ENCODE assay signal across 9 mouse cellular contexts in the genomic region with DNA sequence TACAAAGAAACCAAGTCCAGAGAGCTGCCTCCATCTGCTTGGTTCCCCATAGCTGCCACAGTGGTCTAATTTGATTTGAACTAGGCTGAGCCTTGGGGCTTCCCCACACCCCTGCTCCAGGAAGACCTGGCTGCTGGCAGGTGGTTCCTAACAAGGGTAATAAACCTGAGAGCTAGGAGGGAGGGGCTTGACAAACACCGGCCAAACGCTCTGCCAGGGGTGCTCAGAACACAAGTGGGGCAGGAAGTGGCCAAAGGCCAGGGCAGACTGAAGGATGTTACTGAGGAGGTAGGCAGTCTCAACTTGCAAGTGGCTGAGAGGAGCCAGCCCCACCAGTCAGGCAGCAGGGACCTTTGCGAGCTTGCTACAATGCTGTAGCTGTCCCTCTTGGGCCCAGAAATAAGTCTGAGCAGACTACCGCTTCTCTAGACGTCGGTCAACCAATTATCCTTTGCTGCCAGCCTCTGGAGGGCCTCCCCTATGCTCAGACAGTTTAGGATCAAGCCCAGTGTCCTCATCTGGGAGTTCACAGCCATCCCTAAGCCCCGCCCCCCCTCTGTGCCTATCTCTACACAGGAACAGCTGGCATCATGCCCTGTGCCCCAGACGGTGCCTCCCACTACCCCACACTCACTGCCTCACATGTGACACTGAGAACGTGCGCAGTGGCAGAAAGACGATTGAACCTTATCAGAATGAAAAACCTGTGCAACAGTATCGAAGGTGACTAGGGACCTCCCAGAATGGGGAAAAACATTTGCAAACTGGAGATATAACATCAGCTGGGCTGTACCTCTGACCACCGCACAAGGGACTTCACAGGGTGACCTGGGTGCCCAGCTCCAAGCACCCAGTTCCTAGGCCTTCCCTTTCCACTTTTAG. TPM values are rescaled to one million over a fixed set of nuclear protein-coding genes. Genes with fewer than 3 reads are reported as not detected.
DNase-seq lines count a peak whose midpoint lies in the region; ATAC-seq and TF ChIP-seq lines count a peak whose summit lies in the region.
"Had no signal": no experiment of that assay in that cellular context is flagged by ENCODE, and none has a peak within 500 bp of the region (broad histone marks: within the 10 kb centered on the region; RNA-seq: fewer than 3 reads in every experiment).

No protein-coding gene starts in this region.

- H3K4me3 ChIP-seq in heart, embryonic 10.5 days: no peak overlapping the region
- no peak overlapping the region for H3K4me3 ChIP-seq in liver, embryonic 15.5 days (replicated peaks)
- H3K4me3 ChIP-seq in spleen, adult 2 months (ENCODE audit: extremely low read depth, insufficient read depth, insufficient read length): no peak overlapping the region
- H3K4me3 ChIP-seq: neural tube, embryonic 12.5 days had no signal

- peak; percentile 90 for ATAC-seq in liver, embryonic 15.5 days (ENCODE audit: insufficient read depth)

- DNase-seq in heart, embryonic 10.5 days (ENCODE audit: low spot score): no peak
- DNase-seq in heart, postnatal 25 days (ENCODE audit: low spot score): no peak
- DNase-seq in MEL-GATA-1-ER (ENCODE audit: extremely low read depth, low read depth): peak; percentile 86
- DNase-seq in heart, postnatal 4 days: peak; percentile 85
- peak in 1 of 2 experiments; percentile 33 for DNase-seq in spleen, adult 2 months (ENCODE audit: low read depth in 1 of 2, low spot score in 2 of 2)
- DNase-seq in embryo, embryonic 10.5 days (ENCODE audit: low spot score): no peak
- no peak for DNase-seq in gastrocnemius, adult 18-20 months (ENCODE audit: low spot score)

- peak overlapping the region; percentile 27; the same call in 1 of the 2 replicates for H3K4me2 ChIP-seq in liver, embryonic 15.5 days
- H3K4me2 ChIP-seq: neural tube, embryonic 12.5 days had no signal

- peak overlapping the region; percentile 81 for H3K27ac ChIP-seq in heart, embryonic 10.5 days
- H3K27ac ChIP-seq in liver, embryonic 15.5 days (replicated peaks): 0 out of 2 replicates have a peak overlapping the region, but pooled peaks have one; percentile 34
- H3K27ac ChIP-seq in spleen, adult 2 months (ENCODE audit: insufficient read depth, low read length): peak overlapping the region; percentile 38
- H3K27ac ChIP-seq: neural tube, embryonic 12.5 days had no signal

- H3K9me3 ChIP-seq in heart, embryonic 10.5 days: no peaks in the 10 kb centered on the region
- no peaks in the 10 kb centered on the region for H3K9me3 ChIP-seq in liver, embryonic 15.5 days (replicated peaks)
- H3K9me3 ChIP-seq: neural tube, embryonic 12.5 days had no signal

- WGBS in heart, embryonic 10.5 days: 56% methylated on average over 13 of the region's 13 CpGs
- WGBS in liver, embryonic 15.5 days (ENCODE audit: insufficient replicate concordance): 28% methylated on average over 13 of the region's 13 CpGs
- WGBS in spleen, adult 2 months: 24% methylated on average over 13 of the region's 13 CpGs

- no peaks in the 10 kb centered on the region for H3K36me3 ChIP-seq in heart, embryonic 10.5 days
- H3K36me3 ChIP-seq in liver, embryonic 15.5 days (replicated peaks): no peaks in the 10 kb centered on the region
- H3K36me3 ChIP-seq in spleen, adult 2 months (ENCODE audit: control insufficient read depth, insufficient read depth, low read length): no peaks in the 10 kb centered on the region
- H3K36me3 ChIP-seq: neural tube, embryonic 12.5 days had no signal

- TF ChIP-seq CTCF in spleen, adult 2 months (IDR thresholded peaks at IDR 0.05; ENCODE audit: extremely low read depth, insufficient read depth, insufficient read length, insufficient replicate concordance): no peak

- H3K4me1 ChIP-seq in heart, embryonic 10.5 days: peaks cover 49% of the 10 kb centered on the region
- peaks cover 23% of the 10 kb centered on the region for H3K4me1 ChIP-seq in liver, embryonic 15.5 days (replicated peaks)
- H3K4me1 ChIP-seq in spleen, adult 2 months (ENCODE audit: control insufficient read depth, insufficient read depth, insufficient read length): peaks cover 5% of the 10 kb centered on the region; the same call in 1 of the 2 replicates

- intact Hi-C loops in heart, postnatal 25 days (cut with DNase I): no loop called here

- no peak overlapping the region for H3K9ac ChIP-seq in liver, embryonic 15.5 days
- H3K9ac ChIP-seq: neural tube, embryonic 12.5 days had no signal

- no peak for TF ChIP-seq POLR2A in spleen, adult 2 months (IDR thresholded peaks at IDR 0.05; ENCODE audit: low read depth, low read length)

- H3K27me3 ChIP-seq in heart, embryonic 10.5 days (ENCODE audit: insufficient read depth, poor library complexity, severe bottlenecking): no peaks in the 10 kb centered on the region
- no peaks in the 10 kb centered on the region for H3K27me3 ChIP-seq in liver, embryonic 15.5 days
- H3K27me3 ChIP-seq in spleen, adult 2 months (ENCODE audit: control insufficient read depth, insufficient read depth, low read length): no peaks in the 10 kb centered on the region
- H3K27me3 ChIP-seq: neural tube, embryonic 12.5 days had no signal

RNA-seq across cellular contexts. Expression of gene Rph3al, which starts 11.6 kb away (rescaled TPM):
- polyA plus RNA-seq in heart, embryonic 10.5 days (2016; fragmentation: Nextera tagmentation; extraction: Ambion mirVana): 3.9 and 4.1 TPM in 2 replicates
- 10 to 100 TPM in 1 of 2 experiments, 1 to 10 TPM in 1; 9.8 to 11.5 TPM for total RNA-seq in heart, postnatal 25 days (2021)
- 10 to 100 TPM; 26.2 to 26.7 TPM for total RNA-seq in heart, postnatal 4 days (2021)
- polyA plus RNA-seq in liver, embryonic 15.5 days (2015; fragmentation: Nextera tagmentation; extraction: Ambion mirVana): 0.47 and 0.81 TPM in 2 replicates
- polyA plus RNA-seq in spleen, adult 2 months (2012; rRNA removed): 3.8 and 5.5 TPM in 2 replicates
- total RNA-seq in gastrocnemius, adult 18-20 months (2021): 10 to 100 TPM; 14.2 to 14.9 TPM

Comparison
In these comparisons a context has a peak if more than half of its experiments do, and no peak if none do; other contexts are left out.
1. DNase-seq: peak in MEL-GATA-1-ER (single experiment) and heart, postnatal 4 days (single experiment); none in heart, embryonic 10.5 days (single experiment), heart, postnatal 25 days (single experiment), embryo, embryonic 10.5 days (single experiment) and gastrocnemius, adult 18-20 months (single experiment).
2. Peak in every context shown above with its lines, with median percentiles within 50 percentile points of each other: H3K27ac ChIP-seq.